Mouse (Mus musculus) gastrocnemius, postnatal 4 days (tissue): ENCODE data around the gene Capn1. TPM values are rescaled to one million over a fixed set of nuclear protein-coding genes. Genes with fewer than 3 reads are reported as not detected.

Experiments used
- DNase-seq, 2 experiments: peaks; one replicate each; pipeline ENCODE4 v3.0.0; 2021 to 2022; ENCODE audit warnings: low spot score in 2 of 2, mixed read lengths in 2 of 2
- total RNA-seq, 2 experiments: library from RNA; stranded (reverse); gene quantifications; 2 replicates each; pipeline ENCODE4 v1.2.3; 2021

Gene Capn1
- total RNA-seq, 2 experiments from 2014 or later = 70.9 to 79.6 TPM

DNA sequence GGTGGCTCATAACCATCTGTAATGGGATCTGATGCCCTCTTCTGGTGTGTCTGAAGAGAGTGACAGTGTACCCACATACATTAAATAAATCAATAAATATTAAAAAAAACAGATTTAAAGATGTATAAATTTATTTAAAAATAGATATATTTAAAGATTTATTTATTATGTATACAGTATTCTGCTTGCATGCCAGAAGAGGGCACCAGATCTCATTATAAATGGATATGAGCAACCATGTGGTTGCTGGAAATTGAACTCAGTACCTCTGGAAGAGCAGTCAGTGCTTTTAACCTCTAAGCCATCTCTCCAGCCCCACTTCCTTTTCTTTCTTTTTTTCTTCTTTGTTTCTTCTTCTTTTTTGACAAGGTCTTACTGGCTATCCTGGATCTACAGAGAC, 24.3 kb upstream of the Capn1 start:
- DNase-seq = no peak

DNA sequence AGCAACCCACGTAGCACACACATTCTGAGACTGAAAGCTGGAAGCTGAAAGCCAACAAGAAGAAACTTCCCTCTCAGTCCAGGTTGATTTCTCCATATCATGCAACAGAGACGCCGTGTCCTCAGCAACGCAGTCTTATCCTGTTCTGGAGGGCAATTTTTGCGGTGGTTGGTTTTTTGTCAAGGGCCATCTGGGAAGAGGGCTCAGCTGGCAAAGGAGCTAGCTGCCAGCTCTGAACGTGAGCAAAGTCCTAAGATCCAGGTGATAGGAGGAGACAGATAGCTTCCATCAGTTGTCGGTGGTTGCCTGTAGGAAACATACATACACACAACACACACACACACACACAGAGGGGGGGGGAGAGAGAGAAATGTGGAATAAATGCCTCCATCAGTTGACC, 22.6 kb upstream of the Capn1 start:
- DNase-seq = no peak

DNA sequence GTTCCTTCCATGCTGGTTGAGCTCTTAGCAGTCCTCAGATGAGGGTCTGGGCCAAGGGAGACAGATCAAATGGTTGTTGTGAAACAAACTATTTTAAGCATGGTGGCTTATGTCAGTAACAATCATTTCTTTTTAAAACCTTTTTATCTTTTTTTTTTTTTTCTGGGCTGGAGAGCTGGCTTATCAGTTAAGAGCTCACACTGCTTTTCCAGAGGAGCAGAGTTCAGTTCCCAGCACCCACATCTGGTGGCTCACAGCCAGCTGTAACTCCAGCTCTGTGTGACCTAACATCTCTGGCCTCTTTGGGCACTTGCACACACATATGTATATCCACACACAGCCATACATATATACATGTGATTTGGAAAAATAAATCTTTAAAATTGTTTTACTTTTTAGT, 22.0 kb upstream of the Capn1 start:
- no peak for DNase-seq

DNA sequence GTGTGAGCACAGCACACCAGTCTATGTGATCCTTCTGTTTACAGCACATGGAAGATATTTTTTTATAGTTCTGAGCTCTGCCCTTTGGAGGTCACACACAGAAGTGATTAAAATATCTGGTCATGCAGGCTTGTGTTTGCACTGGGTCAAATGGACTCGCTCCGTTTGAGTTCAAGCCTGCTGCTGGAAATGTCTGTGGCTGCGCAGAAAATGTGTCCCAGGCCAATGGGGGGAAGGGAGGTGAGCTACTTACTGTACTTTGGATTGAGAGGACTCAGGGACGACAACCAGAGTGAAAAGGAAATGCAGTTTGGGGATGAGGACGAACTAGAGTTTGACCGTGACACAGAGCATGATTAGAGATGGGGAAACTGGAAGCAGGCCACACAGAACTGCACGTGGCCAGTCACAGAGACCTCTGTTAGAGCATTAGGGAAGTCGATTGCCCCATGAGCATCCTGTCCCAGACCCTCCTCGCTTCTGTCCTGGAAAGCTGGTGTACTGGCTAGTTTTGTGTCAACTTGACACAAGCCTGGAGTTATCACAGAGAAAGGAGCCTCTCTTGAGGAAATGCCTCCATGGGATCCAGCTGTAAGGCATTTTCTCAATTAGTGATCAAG, 20.4 kb upstream of the Capn1 start:
- DNase-seq = no peak

DNA sequence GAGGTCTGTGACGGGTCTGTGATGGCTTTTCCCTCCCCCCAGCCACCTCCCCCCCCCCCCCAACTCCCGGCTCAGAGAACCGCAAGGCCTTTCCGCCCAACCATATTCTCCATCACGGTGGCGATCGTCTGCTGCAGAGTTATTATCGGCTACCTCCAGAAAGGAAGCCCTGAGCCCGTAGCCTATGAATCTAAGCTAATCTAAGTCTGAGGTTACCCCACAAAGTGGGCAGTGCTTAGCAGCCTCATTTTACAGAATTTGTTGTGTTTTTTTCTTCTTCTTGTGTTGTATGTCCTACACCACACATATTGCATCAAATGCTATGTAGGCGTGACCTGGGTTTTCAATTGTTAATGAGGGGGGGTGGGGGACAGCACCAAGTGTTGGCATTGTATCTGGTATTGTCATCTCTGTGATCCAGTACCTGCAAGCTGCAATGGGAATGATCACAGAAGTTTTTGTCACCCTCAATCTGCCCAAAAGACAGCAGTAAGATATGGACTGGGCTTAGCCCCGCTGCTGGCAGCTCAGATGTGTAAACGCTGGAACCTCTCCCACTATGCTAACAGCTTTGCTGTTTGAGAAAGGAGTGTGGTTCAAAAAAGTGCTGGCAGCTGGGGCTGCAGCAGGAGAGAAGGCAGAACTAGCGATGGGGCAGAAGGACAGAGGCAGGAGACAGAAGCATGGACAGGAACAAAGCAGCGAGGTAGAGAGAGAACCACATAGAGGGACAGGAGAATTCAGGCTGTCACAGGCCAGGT, 15.0 kb upstream of the Capn1 start:
- no peak for DNase-seq

DNA sequence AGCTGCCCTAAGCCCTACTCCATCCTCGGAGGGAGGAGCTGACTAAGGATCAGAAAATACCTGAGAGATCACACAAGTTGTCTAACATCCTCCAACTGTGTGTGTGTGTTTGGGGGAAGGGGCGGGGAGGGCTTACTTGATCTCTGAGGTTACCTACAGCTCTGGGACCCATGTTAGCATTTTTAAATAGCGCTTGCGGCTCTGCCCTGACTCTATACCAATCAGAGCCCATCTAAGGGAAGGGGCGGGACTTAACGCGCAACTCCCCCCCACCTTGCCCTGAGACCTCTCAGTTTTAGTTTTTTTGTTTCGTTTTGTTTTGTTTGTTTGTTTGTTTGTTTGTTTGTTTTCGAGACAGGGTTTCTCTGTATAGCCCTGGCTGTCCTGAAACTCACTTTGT, 13.7 kb upstream of the Capn1 start:
- no peak for DNase-seq

DNA sequence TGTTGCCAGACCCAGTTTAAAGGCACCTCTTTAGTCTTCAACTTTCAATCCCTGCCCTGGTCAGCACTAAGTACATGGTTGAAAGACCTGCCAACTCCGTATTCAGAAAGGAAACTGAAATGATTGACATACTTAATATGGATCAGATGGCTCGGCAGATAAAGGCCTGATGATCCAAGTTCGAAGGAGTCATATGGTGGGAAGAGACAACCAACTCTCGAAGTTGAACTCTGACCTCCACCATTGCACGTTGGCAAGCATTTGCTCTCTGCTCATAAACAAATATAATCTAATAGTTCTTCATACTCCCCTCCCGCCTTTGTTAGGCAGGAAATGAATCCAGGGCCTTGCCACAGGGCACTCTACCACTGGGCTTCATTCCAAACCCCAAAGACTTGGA, 13.3 kb upstream of the Capn1 start:
- DNase-seq = no peak

DNA sequence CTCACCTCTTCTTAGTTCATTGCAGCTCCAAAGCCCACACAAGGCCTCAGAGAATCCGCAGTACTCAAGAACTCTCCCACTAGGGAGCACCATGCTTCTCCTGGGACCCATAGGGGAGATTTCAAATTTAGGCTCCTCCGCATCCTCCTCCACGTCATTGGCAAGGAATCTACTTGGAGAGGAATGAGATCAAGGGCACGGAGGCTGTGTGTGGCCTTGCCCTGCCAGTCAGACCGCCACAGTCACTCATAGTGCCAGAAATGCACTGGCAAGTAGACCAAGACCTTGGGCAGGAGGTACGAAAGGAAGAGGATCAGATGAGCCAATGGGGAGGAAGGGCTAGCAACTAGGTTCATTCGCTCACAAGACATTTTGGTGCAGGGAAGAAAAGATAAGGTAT, 8.2 kb upstream of the Capn1 start:
- DNase-seq = no peak

DNA sequence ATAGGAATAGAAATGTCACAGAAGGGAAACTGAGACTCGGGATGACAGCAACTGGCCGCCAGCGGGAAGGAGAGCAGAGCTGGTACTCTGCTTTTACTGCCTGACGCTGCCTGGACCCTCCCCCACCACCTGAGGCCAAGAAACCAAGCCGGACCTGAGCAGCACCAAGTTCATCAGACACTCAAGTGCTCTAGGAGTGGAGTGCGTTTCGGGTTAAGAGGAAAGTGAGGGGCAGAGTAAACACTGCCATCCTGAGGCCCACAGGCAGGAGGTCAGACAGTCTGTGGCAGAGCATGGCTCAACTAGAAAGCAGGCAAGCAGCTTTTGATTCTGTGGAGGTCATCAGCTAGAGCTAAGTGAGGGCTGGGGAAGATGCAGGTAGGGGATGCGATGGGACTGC, 7.4 kb upstream of the Capn1 start:
- no peak for DNase-seq

DNA sequence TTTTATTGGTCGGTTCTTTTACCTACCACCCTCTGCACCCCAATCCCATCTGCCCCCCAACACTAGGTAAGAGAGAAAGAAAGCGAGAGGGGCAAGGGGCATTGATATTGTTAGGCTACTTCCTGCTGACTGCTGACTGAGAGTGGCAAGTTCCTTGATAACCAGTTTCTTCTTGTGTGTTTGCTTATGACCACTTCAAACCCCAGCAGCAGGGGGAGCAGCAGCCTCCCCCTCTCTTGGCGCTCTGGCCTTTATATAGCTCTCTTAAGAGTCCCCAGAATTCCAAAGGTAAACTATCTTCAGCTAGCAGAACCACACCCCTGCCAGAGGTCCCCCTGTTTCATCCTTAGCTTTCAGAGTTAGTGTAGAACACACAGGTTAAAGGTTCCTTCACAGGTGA, 4.6 kb upstream of the Capn1 start:
- DNase-seq = no peak

DNA sequence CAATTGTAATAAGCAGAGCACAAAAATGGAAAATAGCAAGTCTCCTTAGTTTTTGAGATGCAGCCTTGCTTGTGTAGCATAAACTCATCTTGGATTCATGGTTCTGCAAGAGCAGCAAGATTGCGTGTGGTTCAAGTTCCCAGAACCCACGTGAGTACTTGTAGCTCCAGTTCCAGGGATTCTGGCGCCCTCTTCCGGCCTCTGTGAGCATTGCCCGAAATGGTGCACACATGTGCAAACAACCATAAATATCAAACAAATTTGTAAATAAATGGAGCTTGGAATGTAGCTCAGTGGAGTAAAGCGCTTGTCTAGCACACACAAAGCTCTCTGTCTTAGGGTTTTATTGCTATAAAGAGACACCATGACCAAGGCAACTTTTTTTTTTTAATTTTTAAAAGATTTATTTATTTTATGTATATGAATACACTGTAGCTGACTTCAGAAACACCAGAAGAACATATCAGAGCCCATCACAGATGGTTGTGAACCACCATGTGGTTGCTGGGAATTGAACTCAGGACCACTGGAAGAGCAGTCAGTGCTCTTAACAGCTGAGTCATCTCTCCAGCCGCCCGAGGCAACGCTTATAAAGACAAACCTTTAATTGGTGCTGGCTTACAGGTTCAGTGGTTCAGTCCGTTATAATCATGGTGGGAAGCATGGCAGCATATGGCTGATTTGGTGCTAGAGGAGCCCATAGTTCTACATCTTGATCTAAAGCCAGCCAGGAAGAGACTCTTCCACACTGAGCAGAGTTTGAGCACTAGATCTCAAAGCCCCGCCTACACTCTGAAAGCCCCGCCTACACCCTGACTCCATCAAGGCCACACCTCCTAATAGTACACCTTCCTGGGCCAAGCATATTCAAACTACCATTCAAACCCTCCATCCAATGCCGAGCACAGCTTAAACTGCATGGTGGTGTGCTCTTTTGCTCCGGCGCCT, 2.7 kb upstream of the Capn1 start:
- peak; percentile 73 to 86 for DNase-seq

DNA sequence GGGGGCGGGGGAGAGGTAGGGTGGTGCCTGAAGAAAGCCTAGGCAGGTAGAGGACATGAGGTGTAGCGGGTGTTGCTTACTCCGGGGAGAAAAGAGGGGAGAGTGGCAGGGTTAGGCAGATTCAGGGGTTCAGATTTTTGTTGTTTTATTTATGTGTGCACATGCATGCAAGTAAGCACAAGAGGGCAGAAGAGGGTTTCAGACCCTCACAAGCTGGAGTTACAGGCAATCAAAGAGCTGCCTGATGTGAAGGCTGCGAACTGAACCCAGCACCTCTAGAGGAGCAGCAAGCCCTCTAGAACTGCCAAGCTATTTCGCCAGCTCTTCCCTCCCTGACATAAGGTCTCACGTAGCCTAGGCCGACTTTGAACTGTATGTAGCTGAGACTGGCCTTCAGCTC, 835 bp upstream of the Capn1 start:
- no peak for DNase-seq

DNA sequence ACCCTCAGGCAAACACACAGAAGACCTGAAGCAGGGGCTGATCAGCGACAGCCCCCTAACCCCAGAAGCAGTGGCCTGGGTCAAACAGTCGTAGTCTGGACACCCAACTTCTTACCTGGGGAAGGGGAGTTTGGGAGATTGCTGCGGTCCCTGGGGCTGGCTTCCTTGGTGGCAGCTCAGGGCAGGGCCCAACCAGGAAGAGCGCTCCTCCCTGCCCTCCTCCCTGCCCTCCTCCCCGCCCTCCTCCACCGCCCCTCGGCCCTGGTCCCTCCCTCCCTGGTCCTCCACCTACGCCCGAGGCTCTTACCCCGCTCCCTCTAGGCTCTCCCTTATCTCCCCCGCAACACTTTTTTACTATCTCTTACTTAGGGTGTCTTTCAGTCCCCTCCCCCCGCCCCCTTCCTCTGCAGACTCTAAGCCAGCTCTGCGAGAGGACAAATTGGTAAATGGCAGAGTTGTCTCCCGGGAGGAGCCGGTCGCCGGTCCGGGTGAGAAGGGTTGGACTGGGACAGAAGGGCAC, 646 bp downstream of the Capn1 start:
- DNase-seq = peak; percentile 42 to 57

DNA sequence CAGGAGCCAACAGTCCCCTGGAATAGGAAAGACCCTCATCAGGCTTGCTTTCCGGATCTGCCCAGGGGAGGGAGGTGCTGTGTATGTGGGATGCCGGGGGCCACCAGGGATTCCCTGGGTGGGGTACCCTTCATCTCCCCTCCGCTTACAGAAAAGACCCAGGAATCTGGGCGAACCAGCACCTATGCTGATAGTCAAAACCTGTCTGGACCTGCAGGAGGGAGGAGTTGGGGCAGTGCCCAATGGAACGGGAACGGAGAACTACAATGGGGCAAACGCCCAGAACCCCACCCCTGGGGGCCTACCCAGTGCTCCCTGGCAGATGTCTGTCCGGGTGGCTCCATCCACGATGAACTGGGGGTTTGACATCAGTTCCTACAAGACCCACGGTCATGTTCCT, 2.0 kb downstream of the Capn1 start:
- no peak for DNase-seq

DNA sequence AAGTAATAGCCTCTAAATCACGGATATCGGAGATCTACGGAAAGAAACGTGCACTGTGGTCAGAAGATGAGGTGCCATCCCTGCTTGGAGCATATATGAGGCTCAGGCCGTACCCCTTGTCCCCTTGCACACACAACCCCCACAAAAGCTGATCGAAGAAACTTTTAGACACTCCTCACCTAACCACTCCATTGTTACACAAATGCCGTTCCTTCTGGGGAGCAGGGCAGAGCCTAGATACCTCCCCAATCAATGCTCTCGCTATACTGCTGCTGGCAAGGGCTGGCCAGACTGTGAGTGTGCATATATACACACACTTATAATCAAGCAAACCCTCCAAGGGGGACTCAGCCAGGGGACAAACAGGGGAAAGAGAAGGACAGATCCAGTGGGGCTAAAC, 6.6 kb downstream of the Capn1 start:
- no peak for DNase-seq

DNA sequence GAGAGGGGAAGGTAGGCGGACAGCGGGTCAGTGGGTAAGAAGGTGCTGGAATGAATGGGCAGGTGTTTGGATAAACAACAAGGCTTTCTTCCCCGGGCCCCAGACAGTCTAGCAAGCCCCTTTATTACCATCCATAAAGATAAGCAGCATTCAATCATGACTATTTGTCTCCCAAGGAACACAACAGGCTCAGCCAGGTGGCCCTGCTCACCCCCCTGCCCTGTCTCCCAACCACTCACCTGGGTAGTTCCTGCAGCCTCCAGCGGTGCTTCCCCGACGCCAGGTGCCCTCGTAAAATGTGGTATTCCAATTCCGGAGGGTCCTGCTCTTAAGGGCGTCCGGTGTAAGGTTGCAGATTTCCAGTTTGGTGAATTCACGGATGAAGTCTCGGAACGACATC, 8.7 kb downstream of the Capn1 start:
- DNase-seq = no peak

DNA sequence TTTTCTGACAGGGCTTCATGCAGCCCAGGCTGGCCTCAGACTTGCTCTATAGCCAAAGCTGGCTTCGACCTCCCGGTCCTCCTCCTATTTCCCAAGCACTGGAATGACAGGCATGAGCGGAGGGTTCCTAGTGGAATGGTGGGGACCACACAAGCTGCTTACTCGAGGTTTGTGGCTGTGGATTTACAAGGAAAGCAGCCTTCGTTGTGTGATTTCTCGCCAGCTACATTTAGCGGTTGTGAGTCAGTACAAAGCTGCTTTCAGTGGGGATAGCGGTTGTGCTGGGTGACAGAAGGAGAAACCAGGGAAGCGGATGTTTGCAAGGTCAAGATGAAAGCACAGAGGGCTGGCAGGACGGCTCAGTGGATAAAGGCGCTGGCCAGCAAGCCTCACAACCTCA, 10.2 kb downstream of the Capn1 start:
- no peak for DNase-seq

DNA sequence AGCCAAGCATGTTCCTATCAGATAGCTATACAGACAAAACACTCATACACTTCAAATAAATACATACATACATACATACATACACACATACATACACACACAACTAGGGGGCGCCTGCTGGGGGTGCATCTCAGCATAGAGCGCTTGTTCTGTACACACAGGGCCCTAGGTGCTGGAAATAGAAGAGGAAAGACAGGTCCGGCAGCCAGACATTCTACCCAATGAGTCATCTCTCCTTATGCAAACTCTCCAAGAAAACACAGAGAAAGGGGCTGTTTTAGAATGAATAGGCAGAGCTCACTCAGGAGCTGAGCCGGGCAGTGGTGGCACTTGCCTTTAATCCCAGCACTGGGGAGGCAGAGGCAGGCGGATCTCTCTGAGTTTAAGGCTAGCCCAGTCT, 15.7 kb downstream of the Capn1 start:
- DNase-seq = no peak

DNA sequence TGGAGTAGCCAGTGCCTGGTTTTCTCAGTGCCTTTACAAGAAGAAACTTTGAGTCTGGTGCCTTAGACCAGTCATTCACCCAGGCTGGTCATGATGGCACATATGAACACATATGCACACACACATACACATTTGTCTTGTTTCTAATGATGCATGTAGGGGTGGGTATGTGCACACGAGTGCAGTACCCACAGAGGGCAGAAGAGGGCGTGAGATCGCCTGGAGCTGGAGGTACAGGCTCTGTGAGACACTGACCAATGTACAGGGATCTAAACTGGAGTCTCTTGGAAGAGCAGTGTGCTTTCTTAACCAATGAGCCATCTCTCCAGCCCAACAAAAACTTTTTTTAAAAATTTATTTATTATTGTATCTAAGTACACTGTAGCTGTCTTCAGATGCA, 17.5 kb downstream of the Capn1 start:
- DNase-seq = no peak

DNA sequence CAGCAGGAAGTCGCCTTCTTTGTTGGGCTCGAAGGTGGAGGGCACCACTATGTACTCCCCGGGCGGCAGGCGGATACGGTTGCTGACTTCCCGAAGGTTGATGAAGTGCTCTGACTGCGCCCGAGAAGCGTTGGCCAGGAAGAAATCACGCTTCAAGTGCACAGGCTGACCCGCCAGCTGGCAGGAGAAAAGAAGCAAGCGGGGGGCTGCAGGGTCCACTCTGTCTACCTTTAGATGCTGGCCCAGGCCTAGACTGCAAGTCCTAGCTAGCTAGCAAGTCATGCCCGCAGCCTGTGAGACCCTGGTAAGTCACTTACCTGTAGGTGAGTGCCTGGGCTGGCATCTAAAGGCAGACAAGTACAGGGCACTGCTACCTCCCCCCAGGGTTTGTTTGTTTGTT, 21.0 kb downstream of the Capn1 start:
- no peak for DNase-seq

DNA sequence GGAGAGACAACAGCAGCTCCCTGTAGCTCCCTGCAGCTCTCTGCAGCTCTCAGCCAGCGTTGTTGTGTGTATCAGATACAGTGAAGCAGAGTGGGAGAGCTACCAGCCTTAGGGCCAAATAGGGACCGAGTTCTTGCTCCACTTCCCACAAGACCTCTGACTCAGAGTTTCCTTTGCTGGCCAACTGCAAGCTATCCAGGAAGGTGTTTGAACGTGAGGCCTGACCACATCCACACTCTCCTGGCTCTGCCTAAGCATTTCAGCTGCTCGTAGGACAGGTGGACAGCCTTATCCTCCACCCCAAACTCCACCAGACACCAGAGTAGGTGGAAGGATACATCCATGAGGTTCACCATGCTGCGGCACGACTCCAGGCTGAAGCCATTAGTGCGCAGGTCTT, 23.7 kb downstream of the Capn1 start:
- DNase-seq = no peak

DNA sequence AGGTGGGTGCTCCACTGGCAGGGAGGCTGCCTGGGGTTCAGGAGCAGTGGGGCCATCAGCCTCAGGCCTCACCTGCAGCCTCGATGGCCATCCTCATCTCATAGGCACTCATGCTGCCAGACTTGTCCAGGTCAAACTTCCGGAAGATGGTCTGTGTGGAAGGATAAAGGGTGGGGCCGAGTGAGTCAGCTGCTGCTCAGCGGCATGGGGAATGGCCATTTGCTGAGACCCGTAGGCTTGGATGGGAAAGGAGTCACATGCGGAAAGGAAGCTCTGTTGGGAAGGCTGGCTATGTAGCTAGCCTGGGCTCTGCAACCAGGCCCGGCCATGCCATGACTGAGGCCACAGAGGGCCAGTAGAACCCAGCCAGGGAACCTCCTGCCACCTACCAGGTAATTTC, 24.2 kb downstream of the Capn1 start:
- no peak for DNase-seq
